Mouse (Mus musculus) left cerebral cortex, adult 18-20 months (tissue): ENCODE data around the gene Kcnk2. TPM values are rescaled to one million over a fixed set of nuclear protein-coding genes. Genes with fewer than 3 reads are reported as not detected.

Experiments
- DNase-seq, 2 experiments: peaks; one replicate each; pipeline ENCODE4 v3.0.0; 2021 to 2022; ENCODE audit warnings: low spot score in 2 of 2, mixed read lengths in 1 of 2
- microRNA-seq, 2 experiments: library from miRNA; unstranded; fragments of <30 nt; microRNA quantifications; one replicate each; pipeline ENCODE4 v1.2.0; 2021
- total RNA-seq, 2 experiments: library from RNA; stranded (reverse); gene quantifications; 2 replicates each; pipeline ENCODE4 v1.2.3; 2021

Kcnk2 gene
- total RNA-seq, 2 experiments from 2014 or later, result 60.4 to 65.2 TPM

DNA sequence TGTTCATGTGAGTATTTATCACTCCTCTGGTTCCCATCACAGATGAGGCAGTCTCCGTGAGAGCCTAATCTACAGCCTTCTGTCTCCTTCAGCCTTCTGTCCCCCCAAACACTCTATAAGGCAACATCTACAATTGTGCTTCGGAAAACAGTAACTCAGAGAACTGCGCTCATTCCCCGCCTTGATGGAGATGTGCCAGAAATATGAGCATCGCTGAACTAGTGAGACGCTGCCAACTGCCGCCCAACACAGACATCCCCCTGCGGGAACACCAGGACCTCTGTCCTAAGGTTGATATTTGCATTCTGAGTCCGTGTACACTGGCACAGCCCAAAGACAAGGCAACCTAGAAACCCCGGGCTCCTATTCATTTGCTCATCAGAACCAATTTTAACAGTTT, 183.0 kb downstream of the Kcnk2 start:
- DNase-seq, result peak in 1 of 2 experiments; percentile 12

DNA sequence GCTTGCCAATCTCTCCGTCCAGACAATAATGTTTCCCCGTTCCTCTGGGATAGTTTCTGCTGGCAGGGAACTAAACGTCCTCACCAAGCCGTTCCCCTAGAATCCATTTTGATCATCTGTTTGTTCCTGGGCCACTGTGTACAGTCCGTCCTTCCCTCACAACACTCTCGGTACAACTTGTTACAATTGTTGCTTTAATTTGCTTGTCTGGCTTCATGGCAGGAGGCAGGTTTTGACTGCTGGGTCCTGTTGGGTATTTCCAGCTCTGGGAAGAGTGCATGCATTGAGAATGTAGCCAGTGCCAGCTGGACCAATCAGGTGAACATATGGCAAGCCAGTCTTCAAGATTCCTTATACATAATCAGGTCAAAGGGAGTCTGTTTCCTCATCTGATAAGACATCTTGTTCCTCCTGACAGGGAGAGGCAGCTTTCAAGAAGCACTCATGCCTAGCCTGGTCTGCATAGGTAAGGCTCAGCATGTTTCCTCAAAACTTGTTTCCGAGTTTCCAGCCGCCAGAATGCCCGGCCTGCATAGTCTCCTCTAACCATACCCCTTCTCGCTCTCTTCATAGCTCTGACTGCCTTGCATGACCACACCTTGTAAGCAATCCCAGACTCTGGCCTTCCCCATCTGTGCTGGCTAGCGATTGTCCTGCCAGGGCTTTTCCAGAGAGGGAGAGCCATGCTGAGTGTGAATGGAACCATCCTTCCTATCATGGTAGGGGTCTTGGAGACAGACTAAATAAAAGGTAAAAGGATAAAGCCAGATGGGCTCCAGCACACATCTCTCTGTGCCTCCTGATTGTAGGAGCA, 184.1 kb downstream of the Kcnk2 start:
- peak in 1 of 2 experiments; percentile 36 for DNase-seq

- DNase-seq, result no peak
Measured at GRCm38 (mm10) chr1:189215131-189215530, 186.9 kb downstream of the Kcnk2 start.

DNA sequence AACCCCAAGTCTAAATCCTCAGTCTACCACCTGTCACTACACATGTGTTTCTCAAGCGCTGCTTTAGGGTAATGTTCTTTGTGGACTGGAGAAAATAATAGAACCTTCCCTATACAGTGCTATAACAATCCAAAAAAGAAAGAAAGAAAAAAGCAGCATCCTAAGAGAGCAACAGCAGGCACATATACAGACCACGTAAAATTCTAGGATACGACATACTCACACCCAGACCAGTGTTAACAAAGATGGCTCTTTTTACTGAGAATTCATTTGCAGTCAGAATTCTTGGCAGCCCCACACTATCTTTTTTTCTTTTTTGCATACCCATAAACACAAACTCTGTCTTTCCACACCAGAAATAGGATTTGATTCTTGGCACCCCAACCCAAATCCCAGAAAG, 187.6 kb downstream of the Kcnk2 start:
- no peak for DNase-seq

DNA sequence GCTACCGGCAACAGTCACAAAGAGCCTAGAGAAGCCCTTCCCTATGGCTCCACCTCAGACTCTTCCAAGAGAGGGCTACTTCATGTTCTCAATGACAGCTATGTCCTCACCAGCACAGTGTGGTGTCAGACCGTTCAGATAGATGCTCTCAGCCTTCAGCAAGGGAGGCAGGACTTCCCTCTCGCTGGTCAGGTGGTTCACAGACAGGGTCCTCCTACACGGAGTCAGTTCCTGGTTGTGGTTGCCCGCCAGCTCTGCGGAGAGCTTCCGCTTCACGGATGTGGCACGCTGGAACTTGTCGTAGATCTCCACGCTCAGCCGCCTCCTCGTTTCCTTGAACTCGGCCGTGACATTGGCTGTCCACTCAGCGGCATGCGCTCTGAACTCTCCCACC, 192.4 kb downstream of the Kcnk2 start:
- DNase-seq, result no peak

DNA sequence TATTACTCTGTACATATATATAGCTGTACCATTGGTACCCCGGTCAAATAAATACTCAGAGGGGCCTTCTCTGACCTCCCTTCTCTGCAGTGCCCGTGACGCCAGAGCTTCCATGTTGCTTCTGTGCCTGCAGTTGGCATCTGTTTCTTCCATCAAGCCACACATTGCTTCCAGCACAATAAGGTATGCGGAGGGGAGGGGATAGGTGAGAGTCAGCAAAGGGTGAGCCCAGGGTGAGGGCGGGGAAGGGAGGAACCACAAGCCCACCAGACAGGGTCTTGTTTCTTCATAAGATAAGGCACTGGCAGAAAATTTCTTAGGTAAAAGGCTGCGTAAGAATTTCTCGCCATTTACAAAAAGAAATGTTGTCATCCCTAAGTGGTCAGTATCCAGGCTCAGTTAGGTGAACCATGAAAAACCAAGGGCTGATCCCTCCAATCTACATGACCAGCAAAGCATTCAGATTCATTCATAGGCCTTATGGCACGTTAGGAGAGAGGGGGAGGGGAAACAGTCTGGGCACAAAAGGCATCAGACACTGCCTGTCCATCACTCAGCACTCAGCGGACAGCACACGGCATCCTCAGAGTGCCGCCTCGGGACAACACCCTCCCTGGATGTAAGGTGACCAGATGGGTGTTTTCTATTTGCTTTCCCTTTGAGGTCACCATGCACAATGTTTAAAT, 192.9 kb downstream of the Kcnk2 start:
- DNase-seq, result no peak

DNA sequence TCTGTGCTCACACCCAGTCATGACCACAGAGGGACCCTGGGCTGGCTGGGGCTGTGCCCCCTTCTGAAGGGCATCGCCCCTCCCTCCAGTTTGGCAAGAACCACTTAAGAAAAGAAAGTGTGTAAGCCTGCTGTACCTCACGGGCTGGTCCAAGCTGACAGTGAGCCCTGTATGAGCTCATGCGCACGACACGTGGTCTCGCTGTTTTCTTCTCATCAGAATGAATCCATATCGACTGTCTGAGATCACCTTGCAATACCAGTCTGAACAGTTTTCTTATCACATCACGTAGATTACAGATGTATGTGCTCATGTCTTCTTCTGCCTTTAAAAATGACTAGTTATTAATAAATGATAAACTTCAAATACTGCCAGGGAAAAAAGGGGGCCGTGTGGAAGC, 193.5 kb downstream of the Kcnk2 start:
- no peak for DNase-seq

- DNase-seq, result no peak
Measured at GRCm38 (mm10) chr1:189195758-189196157, 206.3 kb downstream of the Kcnk2 start.

- peak in 1 of 2 experiments; percentile 26 for DNase-seq
Measured at GRCm38 (mm10) chr1:189187737-189188390, 214.2 kb downstream of the Kcnk2 start.

DNA sequence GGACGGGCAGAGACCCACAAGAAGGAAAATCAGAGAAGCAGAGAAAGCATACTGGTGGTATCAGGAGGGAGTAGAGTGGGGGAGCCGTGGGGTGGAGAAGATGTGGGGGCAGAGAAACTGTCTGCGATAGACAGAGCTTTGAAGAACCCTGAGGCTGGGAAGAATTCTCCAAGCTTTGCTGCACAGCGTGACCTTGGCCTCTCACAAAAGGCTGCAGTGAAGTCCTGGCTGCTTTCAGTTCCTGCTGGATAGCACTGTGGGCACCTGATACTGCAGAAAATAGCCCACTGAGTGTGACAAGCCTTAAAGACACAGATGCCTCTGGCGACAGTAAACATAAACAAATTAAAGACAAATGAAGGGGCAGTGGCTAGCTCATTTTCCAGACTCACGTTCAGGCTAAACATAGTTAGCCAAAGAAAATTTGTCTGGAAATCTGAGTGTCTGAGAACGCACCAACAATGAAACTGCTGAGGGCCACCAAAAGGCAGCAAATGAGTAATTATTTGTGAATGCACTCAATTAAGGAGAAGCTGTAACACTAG, 216.8 kb downstream of the Kcnk2 start:
- DNase-seq, result no peak

GRCm38 (mm10) chr1:189177746-189178145, 224.3 kb downstream of the Kcnk2 start:
- DNase-seq, result no peak

DNA sequence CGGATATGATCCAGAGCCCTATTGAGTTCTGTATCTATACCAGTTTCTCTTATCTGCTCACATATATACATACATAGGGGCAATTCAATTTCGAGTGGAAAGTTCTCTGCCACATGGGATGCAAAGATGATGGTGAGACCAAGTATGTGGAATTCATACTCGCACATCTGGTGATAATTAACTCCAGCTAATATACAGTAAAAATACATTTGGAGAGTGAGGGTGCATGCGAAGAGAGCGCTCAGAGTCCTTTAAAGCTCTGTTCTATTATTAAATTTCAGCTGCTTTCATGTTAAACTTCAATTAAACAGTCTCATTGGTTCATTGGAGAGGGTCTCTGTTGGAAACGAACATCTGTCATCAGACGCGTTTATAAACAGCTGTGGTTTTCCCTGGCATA, 228.6 kb downstream of the Kcnk2 start:
- DNase-seq, result no peak

GRCm38 (mm10) chr1:189171138-189171537, 230.9 kb downstream of the Kcnk2 start:
- DNase-seq, result no peak

- no peak for DNase-seq
Measured at GRCm38 (mm10) chr1:189165756-189166155, 236.3 kb downstream of the Kcnk2 start.

DNA sequence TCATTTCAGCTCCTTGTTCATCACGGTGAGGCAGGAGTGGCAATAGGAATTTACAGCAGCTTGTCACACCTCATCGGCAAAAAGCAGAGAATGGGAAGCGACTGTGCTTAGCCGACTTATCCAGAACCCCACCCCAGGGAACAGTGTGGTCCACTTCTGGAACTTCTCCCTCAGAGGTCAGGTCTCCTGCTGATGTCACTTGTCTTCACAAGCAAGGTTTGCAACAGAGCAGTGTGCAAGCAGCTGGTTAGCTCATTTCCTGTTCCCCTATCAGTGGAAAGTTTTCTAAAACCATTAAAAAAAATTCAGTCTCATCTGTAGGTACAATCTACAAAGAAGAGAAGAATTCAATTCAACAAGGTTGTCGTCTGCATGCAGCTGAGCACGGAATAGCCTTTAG, 236.9 kb downstream of the Kcnk2 start:
- no peak for DNase-seq

GRCm38 (mm10) chr1:189164721-189165120, 237.4 kb downstream of the Kcnk2 start:
- DNase-seq, result no peak

DNA sequence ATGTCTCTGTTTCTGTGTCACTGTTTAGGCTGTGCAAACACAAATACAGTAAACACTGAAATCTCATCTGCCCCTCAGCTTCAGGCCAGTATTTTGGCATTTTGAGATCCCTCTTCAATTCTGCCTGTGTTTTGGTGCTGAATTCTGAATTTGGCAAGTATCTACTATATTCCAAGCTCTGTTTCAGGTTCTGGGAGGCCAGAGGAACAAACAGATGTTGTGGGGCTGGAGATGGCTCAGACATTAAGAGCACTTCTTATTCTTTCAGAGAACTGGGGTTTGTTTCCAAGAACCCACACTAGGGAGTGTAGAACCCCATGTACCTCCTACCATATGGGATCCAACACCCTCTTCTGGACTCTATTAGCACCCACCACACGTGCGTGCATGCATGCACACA, 237.8 kb downstream of the Kcnk2 start:
- no peak for DNase-seq

Small RNA genes lying within 50 kb of the gene (microRNA-seq; reads per million reads assigned to microRNA genes)
- gene Gm24092, result 0 reads per million in 2 experiments
